Mouse (Mus musculus) liver, embryonic 13.5 days (tissue): ENCODE results near the gene Rasa2. TPM values are rescaled to one million over a fixed set of nuclear protein-coding genes. Genes with fewer than 3 reads are reported as not detected.

ENCODE experiments used
- ATAC-seq: fragments of 200-750 bp; cut with Nextera tagmentation; 2 replicates; pipeline ENCODE4 v1.8.0; 2017; ENCODE audit warnings: low read depth, mild to moderate bottlenecking, moderate number of reproducible peaks, moderate library complexity
- DNase-seq: peaks from one replicate; pipeline ENCODE4 v3.0.0; 2022
- H3K27ac ChIP-seq: fragments of 300-500 bp; sonication (generic); 2 replicates; pipeline ENCODE4 v1.5.1; 2015; ENCODE audit warnings: moderate library complexity, mild to moderate bottlenecking, inconsistent platforms
- H3K27me3 ChIP-seq: fragments of 300-500 bp; sonication (generic); 2 replicates; pipeline ENCODE4 v1.6.1; 2015; ENCODE audit warnings: mild to moderate bottlenecking, inconsistent platforms
- H3K36me3 ChIP-seq: fragments of 300-500 bp; sonication (generic); 2 replicates; pipeline ENCODE4 v1.6.1; 2015; ENCODE audit warnings: mild to moderate bottlenecking, inconsistent platforms
- H3K4me1 ChIP-seq: fragments of 300-500 bp; sonication (generic); replicated peaks from 2 replicates; pipeline ENCODE4 v1.6.1; 2015; ENCODE audit warnings: inconsistent platforms
- H3K4me2 ChIP-seq: fragments of 300-500 bp; sonication (generic); 2 replicates; pipeline ENCODE4 v1.6.1; 2015; ENCODE audit warnings: inconsistent platforms, mild to moderate bottlenecking, moderate library complexity
- H3K4me3 ChIP-seq: fragments of 300-500 bp; sonication (generic); replicated peaks from 2 replicates; pipeline ENCODE4 v1.5.1; 2015; ENCODE audit warnings: mild to moderate bottlenecking, inconsistent platforms
- H3K9ac ChIP-seq: fragments of 300-500 bp; sonication (generic); 2 replicates; pipeline ENCODE4 v1.6.1; 2015; ENCODE audit warnings: mild to moderate bottlenecking, inconsistent platforms
- H3K9me3 ChIP-seq: fragments of 300-500 bp; sonication (generic); replicated peaks from 2 replicates; pipeline ENCODE4 v1.6.1; 2016; ENCODE audit warnings: inconsistent platforms
- WGBS: fragments of 180-500 bp; shearing (Covaris S2); methylation state at CpG from one replicate; pipeline ENCODE4 v1.1.7; 2015; ENCODE audit not compliant: insufficient replicate concordance; 5-methylcytosine and 5-hydroxymethylcytosine counted together
- polyA plus RNA-seq: library from polyadenylated mRNA; unstranded; fragments of >200 nt; fragmentation: Nextera tagmentation; extraction: Ambion mirVana; gene quantifications from 2 replicates; pipeline ENCODE4 v1.2.1, GENCODE M21; 2015

The Rasa2 gene
- polyA plus RNA-seq, 1 experiment from 2014 or later: 2.9 TPM

- Histone ChIP-seq H3K27ac (no peak overlapping the region), H3K27me3 (no peaks in the 10 kb centered on the region), H3K4me2 (no peak overlapping the region), H3K4me3 (no peak overlapping the region), H3K9ac (no peak overlapping the region), H3K36me3 (no peaks in the 10 kb centered on the region), H3K9me3 (no peaks in the 10 kb centered on the region), H3K4me1 (peaks cover 7% of the 10 kb centered on the region)
- DNase-seq (no peak), ATAC-seq (no peak)
- 54% methylated on average over 4 of the region's 4 CpGs for WGBS
These were observed 12.8 kb downstream of the Rasa2 start for GRCm38 (mm10) chr9:96618448-96619176.

- ATAC-seq (no peak), DNase-seq (no peak)
- no peak overlapping the region for H3K27ac ChIP-seq
- H3K4me2 ChIP-seq: 0 out of 2 replicates have a peak overlapping the region, but pooled peaks have one; percentile 8
- H3K9me3 ChIP-seq: no peaks in the 10 kb centered on the region
- peaks cover 21% of the 10 kb centered on the region for H3K4me1 ChIP-seq
- H3K9ac ChIP-seq: no peak overlapping the region
- H3K4me3 ChIP-seq: no peak overlapping the region
- no peaks in the 10 kb centered on the region for H3K27me3 ChIP-seq
- H3K36me3 ChIP-seq: peaks cover 8% of the 10 kb centered on the region
- 30% methylated on average over 3 of the region's 3 CpGs for WGBS
These were observed 19.1 kb downstream of the Rasa2 start for GRCm38 (mm10) chr9:96612297-96612696.

GRCm38 (mm10) chr9:96611693-96612293 is 19.6 kb downstream of the Rasa2 start:
- 21% methylated on average over 8 of the region's 8 CpGs for WGBS
- no peak for ATAC-seq
- Histone ChIP-seq H3K4me2 (0 out of 2 replicates have a peak overlapping the region, but pooled peaks have one; percentile 8), H3K36me3 (peaks cover 12% of the 10 kb centered on the region), H3K27me3 (no peaks in the 10 kb centered on the region), H3K4me3 (no peak overlapping the region), H3K9ac (no peak overlapping the region), H3K9me3 (no peaks in the 10 kb centered on the region), H3K4me1 (peaks cover 21% of the 10 kb centered on the region), H3K27ac (no peak overlapping the region)
- DNase-seq: no peak

GRCm38 (mm10) chr9:96610813-96611212 is 20.6 kb downstream of the Rasa2 start:
- H3K27me3 ChIP-seq: no peaks in the 10 kb centered on the region
- no peak for DNase-seq
- H3K4me1 ChIP-seq: peaks cover 21% of the 10 kb centered on the region
- H3K4me3 ChIP-seq: no peak overlapping the region
- WGBS: 82% methylated on average over 2 of the region's 2 CpGs
- no peak overlapping the region for H3K9ac ChIP-seq
- H3K4me2 ChIP-seq: no peak overlapping the region
- H3K27ac ChIP-seq: no peak overlapping the region
- no peak for ATAC-seq
- no peaks in the 10 kb centered on the region for H3K9me3 ChIP-seq
- peaks cover 15% of the 10 kb centered on the region for H3K36me3 ChIP-seq

GRCm38 (mm10) chr9:96603416-96603815 is 28.0 kb downstream of the Rasa2 start:
- Histone ChIP-seq H3K27ac (no peak overlapping the region), H3K27me3 (no peaks in the 10 kb centered on the region), H3K36me3 (peaks cover 18% of the 10 kb centered on the region), H3K4me1 (no peaks in the 10 kb centered on the region), H3K9me3 (no peaks in the 10 kb centered on the region), H3K4me3 (no peak overlapping the region), H3K9ac (no peak overlapping the region), H3K4me2 (no peak overlapping the region)
- DNase-seq (no peak), ATAC-seq (no peak)
- WGBS: 34% methylated on average over 6 of the region's 6 CpGs

GRCm38 (mm10) chr9:96597899-96598298 is 33.5 kb downstream of the Rasa2 start:
- WGBS: 70% methylated on average over 1 of the region's 1 CpGs
- H3K4me2 ChIP-seq: no peak overlapping the region
- H3K9ac ChIP-seq: no peak overlapping the region
- peaks cover 3% of the 10 kb centered on the region; the same call in 1 of the 2 replicates for H3K36me3 ChIP-seq
- no peak overlapping the region for H3K27ac ChIP-seq
- DNase-seq (no peak), ATAC-seq (no peak)
- no peaks in the 10 kb centered on the region for H3K4me1 ChIP-seq
- no peaks in the 10 kb centered on the region for H3K9me3 ChIP-seq
- H3K4me3 ChIP-seq: no peak overlapping the region
- no peaks in the 10 kb centered on the region for H3K27me3 ChIP-seq

GRCm38 (mm10) chr9:96592670-96593600 is 38.5 kb downstream of the Rasa2 start:
- WGBS: 83% methylated on average over 11 of the region's 11 CpGs
- DNase-seq (no peak), ATAC-seq (no peak)
- no peak overlapping the region for H3K9ac ChIP-seq
- H3K36me3 ChIP-seq: no peaks in the 10 kb centered on the region
- H3K4me2 ChIP-seq: no peak overlapping the region
- no peaks in the 10 kb centered on the region for H3K9me3 ChIP-seq
- no peaks in the 10 kb centered on the region for H3K27me3 ChIP-seq
- H3K27ac ChIP-seq: no peak overlapping the region
- no peak overlapping the region for H3K4me3 ChIP-seq
- no peaks in the 10 kb centered on the region for H3K4me1 ChIP-seq

- no peak overlapping the region for H3K9ac ChIP-seq
- no peaks in the 10 kb centered on the region for H3K27me3 ChIP-seq
- no peaks in the 10 kb centered on the region for H3K36me3 ChIP-seq
- H3K4me1 ChIP-seq: no peaks in the 10 kb centered on the region
- DNase-seq (no peak), ATAC-seq (no peak)
- no peak overlapping the region for H3K4me3 ChIP-seq
- WGBS: 75% methylated on average over 5 of the region's 5 CpGs
- H3K27ac ChIP-seq: no peak overlapping the region
- no peaks in the 10 kb centered on the region for H3K9me3 ChIP-seq
- no peak overlapping the region for H3K4me2 ChIP-seq
These were observed 42.1 kb downstream of the Rasa2 start for GRCm38 (mm10) chr9:96589346-96589745.

GRCm38 (mm10) chr9:96583496-96583895 is 47.9 kb downstream of the Rasa2 start:
- H3K4me1 ChIP-seq: 0 out of 2 replicates have a peak, but pooled peaks cover 3% of the 10 kb centered on the region
- H3K27ac ChIP-seq: no peak overlapping the region
- H3K36me3 ChIP-seq: no peaks in the 10 kb centered on the region
- H3K9me3 ChIP-seq: no peaks in the 10 kb centered on the region
- no peak overlapping the region for H3K4me2 ChIP-seq
- H3K9ac ChIP-seq: no peak overlapping the region
- no peaks in the 10 kb centered on the region for H3K27me3 ChIP-seq
- H3K4me3 ChIP-seq: no peak overlapping the region
- WGBS: 62% methylated on average over 2 of the region's 2 CpGs
- ATAC-seq (no peak), DNase-seq (no peak)

GRCm38 (mm10) chr9:96583076-96583475 is 48.3 kb downstream of the Rasa2 start:
- H3K4me1 ChIP-seq: 0 out of 2 replicates have a peak, but pooled peaks cover 3% of the 10 kb centered on the region
- H3K9me3 ChIP-seq: no peaks in the 10 kb centered on the region
- H3K27ac ChIP-seq: no peak overlapping the region
- H3K4me3 ChIP-seq: no peak overlapping the region
- DNase-seq (no peak), ATAC-seq (no peak)
- no peak overlapping the region for H3K4me2 ChIP-seq
- no peak overlapping the region for H3K9ac ChIP-seq
- no peaks in the 10 kb centered on the region for H3K27me3 ChIP-seq
- no peaks in the 10 kb centered on the region for H3K36me3 ChIP-seq
- 20% methylated on average over 2 of the region's 2 CpGs for WGBS

GRCm38 (mm10) chr9:96578190-96578589 is 53.2 kb downstream of the Rasa2 start:
- Histone ChIP-seq H3K4me3 (no peak overlapping the region), H3K27ac (no peak overlapping the region), H3K4me2 (no peak overlapping the region), H3K27me3 (no peaks in the 10 kb centered on the region), H3K4me1 (no peaks in the 10 kb centered on the region), H3K9ac (no peak overlapping the region), H3K36me3 (no peaks in the 10 kb centered on the region), H3K9me3 (no peaks in the 10 kb centered on the region)
- ATAC-seq (no peak), DNase-seq (no peak)
- 50% methylated on average over 4 of the region's 4 CpGs for WGBS
